Mouse (Mus musculus) mesoderm, embryonic 11.5 days (tissue): ENCODE measurements at regions not wholly inside any gene's neighbourhood (a gene's known extent, or its start where the extent isn't known, plus 50 kb on each side); places are given as distances from the start of the nearest gene placed in this dataset.
"Not testable (repeated sequence)": the region's sequence is repeated elsewhere in the genome, so short reads cannot be mapped to it uniquely, and the experiment has no call there.

Experiments
- DNase-seq: peaks from one replicate; pipeline ENCODE4 v3.0.0-alpha.2; 2012; ENCODE audit warnings: low read depth, low spot score

GRCm38 (mm10) chr4:3080385-3081125, 86.6 kb upstream of the Vmn1r2 start:
- peak; percentile 36 for DNase-seq

GRCm38 (mm10) chr4:3081148-3081952, 85.8 kb upstream of the Vmn1r2 start:
- peak; percentile 23 for DNase-seq

- DNase-seq: peak; percentile 24
Measured at GRCm38 (mm10) chr4:3081953-3082950, 84.9 kb upstream of the Vmn1r2 start.

- DNase-seq: peak; percentile 41
Measured at GRCm38 (mm10) chr4:3083161-3084020, 83.7 kb upstream of the Vmn1r2 start.

- DNase-seq: no peak
Measured at GRCm38 (mm10) chr4:3084021-3084545, 83.0 kb upstream of the Vmn1r2 start.

GRCm38 (mm10) chr4:3085456-3086448, 81.4 kb upstream of the Vmn1r2 start:
- peak; percentile 12 for DNase-seq

- DNase-seq: not testable (repeated sequence)
Measured at GRCm38 (mm10) chr4:3087616-3088015, 79.5 kb upstream of the Vmn1r2 start.

- DNase-seq: peak; percentile 54
Measured at GRCm38 (mm10) chr4:3089567-3090377, 77.3 kb upstream of the Vmn1r2 start.

GRCm38 (mm10) chr4:3090378-3090735, 76.8 kb upstream of the Vmn1r2 start:
- no peak for DNase-seq

- peak; percentile 29 for DNase-seq
Measured at GRCm38 (mm10) chr4:3090742-3091141, 76.4 kb upstream of the Vmn1r2 start.
